ENCODE assay signal across 11 mouse cellular contexts in the genomic region with DNA sequence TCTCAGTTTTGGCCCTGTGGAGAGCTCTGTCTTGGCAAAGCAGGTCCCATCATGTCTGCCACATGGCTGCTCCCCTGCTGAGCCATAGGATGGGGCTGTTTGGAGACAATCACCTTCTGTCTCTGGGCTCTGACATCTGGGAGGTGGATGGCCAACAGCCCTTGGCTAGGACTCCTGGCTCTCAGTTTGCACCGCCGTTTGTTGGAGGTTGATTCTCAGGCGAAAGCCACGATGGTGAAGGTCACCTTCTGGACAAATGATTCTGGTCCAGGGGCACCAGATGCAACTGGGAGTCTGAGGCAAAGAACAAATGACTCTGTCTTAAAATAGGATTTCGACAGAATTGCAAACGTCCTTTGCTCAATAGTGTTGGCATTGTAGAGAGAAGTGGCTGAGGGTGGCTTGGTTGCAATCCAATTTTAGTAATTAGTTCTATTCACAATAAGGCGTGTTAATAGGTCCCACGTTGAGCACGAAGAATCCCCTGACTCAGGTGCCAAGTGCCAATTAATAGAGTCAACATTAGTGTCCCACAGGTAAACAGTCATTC. TPM values are rescaled to one million over a fixed set of nuclear protein-coding genes. Genes with fewer than 3 reads are reported as not detected.
A peak's percentile ranks its signal among the peaks of the same experiment; 100 is the strongest.
DNase-seq lines count a peak whose midpoint lies in the region; ATAC-seq and TF ChIP-seq lines count a peak whose summit lies in the region.
"Had no signal": no experiment of that assay in that cellular context is flagged by ENCODE, and none has a peak within 500 bp of the region (broad histone marks: within the 10 kb centered on the region; RNA-seq: fewer than 3 reads in every experiment).

No protein-coding gene starts in this region.

- no peak overlapping the region for H3K27ac ChIP-seq in liver, embryonic 11.5 days (ENCODE audit: low read depth, low read length)
- H3K27ac ChIP-seq in forebrain, embryonic 15.5 days (replicated peaks) = peak overlapping the region; percentile 53
- peak overlapping the region; percentile 71 for H3K27ac ChIP-seq in liver, postnatal 0 days (ENCODE audit: low read depth)
- H3K27ac ChIP-seq: kidney, postnatal 0 days had no signal

- TF ChIP-seq EP300 in liver, postnatal 0 days (IDR thresholded peaks at IDR 0.05; ENCODE audit: low read depth) = no peak

- no peak for TF ChIP-seq CTCF in liver, postnatal 0 days (IDR thresholded peaks at IDR 0.05; ENCODE audit: low read depth)

- peak overlapping the region; percentile 7 for H3K4me2 ChIP-seq in liver, embryonic 11.5 days
- 0 out of 2 replicates have a peak overlapping the region, but pooled peaks have one; percentile 9 for H3K4me2 ChIP-seq in forebrain, embryonic 15.5 days (replicated peaks)
- H3K4me2 ChIP-seq in liver, postnatal 0 days (ENCODE audit: low read depth, low read length) = peak overlapping the region; percentile 61

- H3K36me3 ChIP-seq in liver, embryonic 11.5 days (ENCODE audit: control insufficient read depth, insufficient read depth, low read length) = no peaks in the 10 kb centered on the region
- H3K36me3 ChIP-seq in forebrain, embryonic 15.5 days = no peaks in the 10 kb centered on the region
- H3K36me3 ChIP-seq in liver, postnatal 0 days (replicated peaks; ENCODE audit: insufficient read depth, low read length) = no peaks in the 10 kb centered on the region

- ATAC-seq in cerebellum, adult (ENCODE audit: insufficient number of reproducible peaks, low FRiP score, low TSS enrichment) = no peak
- no peak for ATAC-seq in liver, embryonic 11.5 days (replicated peaks; ENCODE audit: low FRiP score)
- ATAC-seq in forebrain, embryonic 15.5 days (replicated peaks) = peak; percentile 85
- ATAC-seq in liver, postnatal 0 days = peak; percentile 31; the same call in 1 of the 2 replicates

- DNase-seq in cerebellum, adult 11 months = peak; percentile 5
- no peak for DNase-seq in liver, embryonic 11.5 days (ENCODE audit: low spot score)
- no peak for DNase-seq in liver
- DNase-seq in liver, postnatal 0 days = no peak
- DNase-seq in lung, adult 18-20 months = no peak
- DNase-seq in urinary bladder, adult 2 months (ENCODE audit: low spot score) = no peak
- DNase-seq: right cerebral cortex, postnatal 4 days; thymus, postnatal 36 days had no signal

- no peak overlapping the region for H3K4me3 ChIP-seq in liver, embryonic 11.5 days (ENCODE audit: low read depth, low read length)
- no peak overlapping the region for H3K4me3 ChIP-seq in forebrain, embryonic 15.5 days
- H3K4me3 ChIP-seq in liver, postnatal 0 days (ENCODE audit: low read depth, low read length) = peak overlapping the region; percentile 12; the same call in 1 of the 2 replicates

- H3K4me1 ChIP-seq in liver, embryonic 11.5 days (replicated peaks; ENCODE audit: control insufficient read depth, insufficient read depth, low read length) = no peaks in the 10 kb centered on the region
- H3K4me1 ChIP-seq in forebrain, embryonic 15.5 days = peaks cover 7% of the 10 kb centered on the region
- peaks cover 13% of the 10 kb centered on the region for H3K4me1 ChIP-seq in liver, postnatal 0 days (ENCODE audit: insufficient read depth)

- H3K9me3 ChIP-seq in liver, embryonic 11.5 days (ENCODE audit: control insufficient read depth, low read length) = no peaks in the 10 kb centered on the region
- no peaks in the 10 kb centered on the region for H3K9me3 ChIP-seq in forebrain, embryonic 15.5 days
- H3K9me3 ChIP-seq in liver, postnatal 0 days (ENCODE audit: low read length) = no peaks in the 10 kb centered on the region

- H3K27me3 ChIP-seq in liver, embryonic 11.5 days (replicated peaks; ENCODE audit: control insufficient read depth, insufficient read depth, low read length) = no peaks in the 10 kb centered on the region
- no peaks in the 10 kb centered on the region for H3K27me3 ChIP-seq in forebrain, embryonic 15.5 days
- no peaks in the 10 kb centered on the region for H3K27me3 ChIP-seq in liver, postnatal 0 days (ENCODE audit: insufficient read depth, low read length)

- WGBS in liver, embryonic 11.5 days = 71% methylated on average over 9 of the region's 9 CpGs
- 38% methylated on average over 9 of the region's 9 CpGs for WGBS in forebrain, embryonic 15.5 days
- 61% methylated on average over 9 of the region's 9 CpGs for WGBS in liver, postnatal 0 days (ENCODE audit: insufficient replicate concordance)

- no peak overlapping the region for H3K9ac ChIP-seq in liver, embryonic 11.5 days (ENCODE audit: low read depth, low read length)
- H3K9ac ChIP-seq in forebrain, embryonic 15.5 days (replicated peaks) = no peak overlapping the region
- no peak overlapping the region; the same call in 1 of the 2 replicates for H3K9ac ChIP-seq in liver, postnatal 0 days (replicated peaks)

RNA-seq across cellular contexts. Expression of a gene that starts 30.7 kb away (rescaled TPM):
- polyA plus RNA-seq in liver, embryonic 11.5 days (2014; fragmentation: Nextera tagmentation; extraction: Ambion mirVana) = 0.97 and 1.3 TPM in 2 replicates
- 10.7 and 11.0 TPM in 2 replicates for polyA plus RNA-seq in forebrain, embryonic 15.5 days (2015; fragmentation: Nextera tagmentation; extraction: Ambion mirVana)
- polyA plus RNA-seq in liver, postnatal 0 days (2015; fragmentation: Nextera tagmentation; extraction: Ambion mirVana) = 4.3 and 5.5 TPM in 2 replicates
- 8.7 and 9.1 TPM in 2 replicates for polyA plus RNA-seq in urinary bladder, adult 2 months (2012; rRNA removed)

Comparison
In these comparisons a context has a peak if more than half of its experiments do, and no peak if none do; other contexts are left out.
1. ATAC-seq: peak in forebrain, embryonic 15.5 days (single experiment) and liver, postnatal 0 days (single experiment); none in cerebellum, adult (single experiment) and liver, embryonic 11.5 days (single experiment).
2. H3K4me2 ChIP-seq: peak in every context shown above with its lines; median percentile 61 in liver, postnatal 0 days; 9 in forebrain, embryonic 15.5 days; 7 in liver, embryonic 11.5 days.